Mouse (Mus musculus) hindbrain, embryonic 14.5 days (tissue): ENCODE measurements around the gene Zfp746. TPM values are rescaled to one million over a fixed set of nuclear protein-coding genes. Genes with fewer than 3 reads are reported as not detected.

ENCODE experiments used
- ATAC-seq: fragments of 200-750 bp; cut with Nextera tagmentation; 2 replicates; pipeline ENCODE4 v1.8.0; 2017; ENCODE audit warnings: moderate number of reproducible peaks, mild to moderate bottlenecking, moderate TSS enrichment, moderate library complexity; ENCODE audit not compliant: low FRiP score
- DNase-seq: peaks from one replicate; pipeline ENCODE4 v3.0.0-alpha.2; 2015; ENCODE audit warnings: low spot score
- H3K27ac ChIP-seq: fragments of 300-500 bp; sonication (generic); 2 replicates; pipeline ENCODE4 v1.5.1; 2014; ENCODE audit warnings: mild to moderate bottlenecking, moderate library complexity
- H3K27me3 ChIP-seq: fragments of 300-500 bp; sonication (generic); 2 replicates; pipeline ENCODE4 v1.6.1; 2014; ENCODE audit warnings: mild to moderate bottlenecking, low read length, mixed read lengths; ENCODE audit not compliant: control insufficient read depth, insufficient read depth
- H3K36me3 ChIP-seq: fragments of 300-500 bp; sonication (generic); replicated peaks from 2 replicates; pipeline ENCODE4 v1.6.1; 2014; ENCODE audit not compliant: control insufficient read depth, insufficient read depth
- H3K4me1 ChIP-seq: fragments of 300-500 bp; sonication (generic); replicated peaks from 2 replicates; pipeline ENCODE4 v1.6.1; 2014; ENCODE audit warnings: antibody characterized with exemption, low read length, mixed read lengths; ENCODE audit not compliant: control insufficient read depth, insufficient read depth
- H3K4me2 ChIP-seq: fragments of 300-500 bp; sonication (generic); replicated peaks from 2 replicates; pipeline ENCODE4 v1.6.1; 2014; ENCODE audit warnings: mild to moderate bottlenecking, moderate library complexity
- H3K4me3 ChIP-seq: fragments of 300-500 bp; sonication (generic); replicated peaks from 2 replicates; pipeline ENCODE4 v1.5.1; 2014; ENCODE audit warnings: mild to moderate bottlenecking, low read length
- H3K9ac ChIP-seq: fragments of 300-500 bp; sonication (generic); 2 replicates; pipeline ENCODE4 v1.6.1; 2014
- H3K9me3 ChIP-seq: fragments of 300-500 bp; sonication (generic); 2 replicates; pipeline ENCODE4 v1.6.1; 2016; ENCODE audit warnings: low read length; ENCODE audit not compliant: control insufficient read depth
- WGBS: fragments of 180-500 bp; shearing (Covaris S2); extraction: QIAGEN DNeasy Blood & Tissue Kit; methylation state at CpG from one replicate; pipeline ENCODE4 v1.1.7; 2014; 5-methylcytosine and 5-hydroxymethylcytosine counted together
- polyA plus RNA-seq: library from polyadenylated mRNA; unstranded; fragments of >200 nt; fragmentation: Nextera tagmentation; extraction: Ambion mirVana; gene quantifications from 2 replicates; pipeline ENCODE4 v1.2.1, GENCODE M21; 2014

Zfp746 gene
- polyA plus RNA-seq, 1 experiment from 2014 or later, result 23.4 TPM

GRCm38 (mm10) chr6:48067492-48067891 is 18.9 kb downstream of the Zfp746 start:
- peaks cover 76% of the 10 kb centered on the region for H3K36me3 ChIP-seq
- H3K27me3 ChIP-seq, result no peaks in the 10 kb centered on the region
- H3K4me2 ChIP-seq, result no peak overlapping the region
- H3K4me3 ChIP-seq, result no peak overlapping the region
- 91% methylated on average over 3 of the region's 3 CpGs for WGBS
- no peaks in the 10 kb centered on the region for H3K9me3 ChIP-seq
- H3K27ac ChIP-seq, result no peak overlapping the region
- no peaks in the 10 kb centered on the region for H3K4me1 ChIP-seq
- no peak overlapping the region for H3K9ac ChIP-seq
- ATAC-seq (no peak), DNase-seq (no peak)

DNA sequence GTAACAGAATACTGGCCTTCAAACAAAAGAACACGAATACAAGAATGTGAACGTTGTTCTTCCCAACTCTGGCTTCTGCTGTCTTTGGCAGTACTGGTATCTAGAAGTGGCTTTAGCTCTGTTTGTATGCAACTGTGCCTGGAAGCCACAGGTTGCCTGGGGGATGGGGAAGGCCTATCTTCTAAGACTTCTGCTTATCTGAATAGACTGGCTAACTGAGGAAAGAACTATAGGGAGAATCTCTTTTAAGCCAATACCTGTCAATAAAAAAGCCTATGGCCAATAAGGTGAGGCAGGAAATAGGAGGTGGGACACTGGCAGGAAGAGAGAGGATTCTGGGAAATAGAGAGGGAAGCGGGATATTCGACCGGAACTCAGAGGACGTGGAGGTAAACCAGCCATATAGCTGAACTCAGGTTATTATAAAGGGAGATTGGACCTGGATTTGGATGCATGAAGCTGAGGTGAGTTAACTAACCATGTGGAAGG is 20.8 kb downstream of the Zfp746 start:
- H3K9me3 ChIP-seq, result no peaks in the 10 kb centered on the region
- H3K9ac ChIP-seq, result no peak overlapping the region
- no peak overlapping the region for H3K4me3 ChIP-seq
- no peak overlapping the region for H3K4me2 ChIP-seq
- peaks cover 86% of the 10 kb centered on the region for H3K36me3 ChIP-seq
- no peaks in the 10 kb centered on the region for H3K27me3 ChIP-seq
- WGBS, result 94% methylated on average over 6 of the region's 6 CpGs
- H3K4me1 ChIP-seq, result no peaks in the 10 kb centered on the region
- no peak overlapping the region for H3K27ac ChIP-seq
- DNase-seq (no peak), ATAC-seq (no peak)

DNA sequence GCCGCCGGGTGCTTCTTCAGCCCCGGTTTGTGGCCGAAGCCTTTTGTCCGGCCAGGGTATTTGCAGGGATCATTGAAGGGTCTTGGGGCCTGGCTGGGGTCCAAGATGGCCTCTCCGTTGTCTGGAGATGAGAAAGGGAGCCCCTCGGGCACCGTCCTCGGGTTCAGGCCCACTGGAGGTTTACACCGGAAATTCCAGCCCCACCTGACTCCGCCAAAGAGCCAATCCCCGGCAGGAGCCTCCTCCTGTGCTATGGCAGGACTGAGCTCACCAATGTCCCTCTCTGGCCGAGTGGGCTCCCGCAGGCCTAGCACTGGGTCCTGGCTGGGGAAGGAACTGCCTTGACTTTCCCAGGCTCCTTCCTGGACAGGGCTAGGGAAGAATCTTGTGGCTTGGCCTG is 21.9 kb downstream of the Zfp746 start:
- H3K36me3 ChIP-seq, result peaks cover 82% of the 10 kb centered on the region

DNA sequence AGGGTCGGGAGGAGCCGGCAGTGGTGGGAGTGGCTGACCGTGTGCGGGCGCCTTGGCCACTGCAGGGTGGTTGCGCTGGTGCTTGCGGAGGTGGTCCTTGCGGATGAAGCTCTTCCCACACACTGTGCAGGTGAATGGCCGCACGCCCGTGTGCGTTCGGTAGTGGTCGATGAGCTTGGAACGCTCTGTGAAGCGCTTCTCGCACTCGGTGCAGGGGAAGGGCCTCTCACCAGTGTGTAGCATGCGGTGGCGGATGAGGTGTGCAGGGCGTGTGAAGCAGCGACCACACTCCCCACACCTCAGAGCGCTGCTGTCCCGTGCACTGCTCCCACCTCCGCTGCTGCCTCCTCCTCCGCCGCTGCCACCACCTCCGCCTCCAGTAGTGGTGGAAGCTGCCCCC is 22.5 kb downstream of the Zfp746 start:
- H3K4me2 ChIP-seq, result no peak overlapping the region
- 95% methylated on average over 28 of the region's 28 CpGs for WGBS
- no peak for ATAC-seq

More for the DNA sequence above, 21.9 kb downstream of the Zfp746 start:
- no peak overlapping the region for H3K27ac ChIP-seq
- no peak overlapping the region for H3K4me3 ChIP-seq
- WGBS, result 94% methylated on average over 14 of the region's 14 CpGs
- no peaks in the 10 kb centered on the region for H3K9me3 ChIP-seq
- no peak overlapping the region for H3K9ac ChIP-seq
- no peak for DNase-seq
- ATAC-seq, result 0 out of 2 replicates have a peak, but pooled peaks have one; percentile 37
- no peaks in the 10 kb centered on the region for H3K4me1 ChIP-seq
- H3K27me3 ChIP-seq, result no peaks in the 10 kb centered on the region
- H3K4me2 ChIP-seq, result no peak overlapping the region

DNA sequence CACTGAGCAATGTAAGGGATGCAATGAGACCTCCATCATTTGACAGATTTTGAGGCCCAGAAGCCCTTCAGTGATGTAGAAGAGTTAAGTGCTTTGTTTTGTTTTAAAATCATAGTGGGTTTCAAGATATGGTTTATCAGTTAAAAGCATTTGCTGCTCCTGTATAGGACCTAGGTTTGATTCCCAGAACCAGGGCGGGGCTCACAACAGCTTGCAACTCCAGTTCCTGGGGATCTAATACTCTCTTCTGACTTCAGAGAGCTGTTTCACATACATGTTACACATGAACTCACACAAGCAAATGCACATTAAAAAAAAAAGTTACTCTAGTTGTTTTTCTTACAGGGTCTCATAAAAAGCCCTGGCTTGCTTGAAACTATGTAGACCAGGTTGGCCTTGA is 25.5 kb downstream of the Zfp746 start:
- Histone ChIP-seq H3K36me3 (peaks cover 48% of the 10 kb centered on the region), H3K4me1 (no peaks in the 10 kb centered on the region), H3K27me3 (no peaks in the 10 kb centered on the region), H3K4me2 (no peak overlapping the region), H3K27ac (no peak overlapping the region), H3K9ac (no peak overlapping the region), H3K4me3 (no peak overlapping the region), H3K9me3 (no peaks in the 10 kb centered on the region)
- 97% methylated on average over 1 of the region's 1 CpGs for whole genome bisulfite sequencing
- DNase-seq (no peak), ATAC-seq (no peak)

More for the DNA sequence above, 22.5 kb downstream of the Zfp746 start:
- H3K9ac ChIP-seq, result no peak overlapping the region
- no peak for DNase-seq
- H3K9me3 ChIP-seq, result no peaks in the 10 kb centered on the region
- H3K4me3 ChIP-seq, result no peak overlapping the region
- no peak overlapping the region for H3K27ac ChIP-seq
- peaks cover 79% of the 10 kb centered on the region for H3K36me3 ChIP-seq
- H3K4me1 ChIP-seq, result no peaks in the 10 kb centered on the region
- no peaks in the 10 kb centered on the region for H3K27me3 ChIP-seq

DNA sequence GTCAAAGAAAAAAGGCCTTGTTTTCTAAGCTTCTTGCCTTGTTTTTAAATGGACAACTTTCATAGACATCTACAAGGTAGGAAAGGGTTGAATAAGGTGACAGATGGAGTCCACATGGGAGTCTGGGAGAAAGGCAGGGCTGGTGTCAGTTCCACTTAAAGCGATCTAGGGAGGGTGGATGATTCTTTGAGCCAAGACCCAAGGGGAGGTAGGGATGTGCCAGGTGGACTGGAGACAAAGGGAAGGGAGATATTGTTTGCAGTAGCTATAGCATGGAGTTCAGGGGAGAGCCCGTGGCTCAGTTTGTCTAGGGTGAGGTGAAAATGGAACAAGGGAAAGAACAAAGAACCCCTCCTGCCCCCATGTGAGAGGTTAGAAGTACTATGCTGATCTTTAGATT is 26.0 kb downstream of the Zfp746 start:
- H3K4me1 ChIP-seq, result no peaks in the 10 kb centered on the region
- H3K36me3 ChIP-seq, result peaks cover 44% of the 10 kb centered on the region
- DNase-seq (no peak), ATAC-seq (no peak)
- no peak overlapping the region for H3K4me2 ChIP-seq
- WGBS, result 84% methylated on average over 2 of the region's 2 CpGs
- H3K27ac ChIP-seq, result no peak overlapping the region
- H3K9me3 ChIP-seq, result no peaks in the 10 kb centered on the region
- H3K4me3 ChIP-seq, result no peak overlapping the region
- H3K9ac ChIP-seq, result no peak overlapping the region
- no peaks in the 10 kb centered on the region for H3K27me3 ChIP-seq

- Histone ChIP-seq H3K27ac (no peak overlapping the region), H3K27me3 (no peaks in the 10 kb centered on the region), H3K4me2 (no peak overlapping the region), H3K4me3 (no peak overlapping the region), H3K36me3 (no peaks in the 10 kb centered on the region), H3K9me3 (no peaks in the 10 kb centered on the region), H3K9ac (no peak overlapping the region), H3K4me1 (peaks cover 2% of the 10 kb centered on the region; the same call in 1 of the 2 replicates)
- ATAC-seq (no peak), DNase-seq (no peak)
- WGBS, result 75% methylated on average over 6 of the region's 6 CpGs
Observed at GRCm38 (mm10) chr6:48052136-48052535, 34.3 kb downstream of the Zfp746 start.

- 80% methylated on average over 2 of the region's 2 CpGs for WGBS
- no peak for DNase-seq
- Histone ChIP-seq H3K4me2 (no peak overlapping the region), H3K36me3 (no peaks in the 10 kb centered on the region), H3K4me1 (peaks cover 4% of the 10 kb centered on the region; the same call in 1 of the 2 replicates), H3K4me3 (no peak overlapping the region), H3K9ac (no peak overlapping the region), H3K27me3 (no peaks in the 10 kb centered on the region), H3K9me3 (no peaks in the 10 kb centered on the region), H3K27ac (no peak overlapping the region)
- ATAC-seq, result no peak
Observed at GRCm38 (mm10) chr6:48051666-48052065, 34.7 kb downstream of the Zfp746 start.

DNA sequence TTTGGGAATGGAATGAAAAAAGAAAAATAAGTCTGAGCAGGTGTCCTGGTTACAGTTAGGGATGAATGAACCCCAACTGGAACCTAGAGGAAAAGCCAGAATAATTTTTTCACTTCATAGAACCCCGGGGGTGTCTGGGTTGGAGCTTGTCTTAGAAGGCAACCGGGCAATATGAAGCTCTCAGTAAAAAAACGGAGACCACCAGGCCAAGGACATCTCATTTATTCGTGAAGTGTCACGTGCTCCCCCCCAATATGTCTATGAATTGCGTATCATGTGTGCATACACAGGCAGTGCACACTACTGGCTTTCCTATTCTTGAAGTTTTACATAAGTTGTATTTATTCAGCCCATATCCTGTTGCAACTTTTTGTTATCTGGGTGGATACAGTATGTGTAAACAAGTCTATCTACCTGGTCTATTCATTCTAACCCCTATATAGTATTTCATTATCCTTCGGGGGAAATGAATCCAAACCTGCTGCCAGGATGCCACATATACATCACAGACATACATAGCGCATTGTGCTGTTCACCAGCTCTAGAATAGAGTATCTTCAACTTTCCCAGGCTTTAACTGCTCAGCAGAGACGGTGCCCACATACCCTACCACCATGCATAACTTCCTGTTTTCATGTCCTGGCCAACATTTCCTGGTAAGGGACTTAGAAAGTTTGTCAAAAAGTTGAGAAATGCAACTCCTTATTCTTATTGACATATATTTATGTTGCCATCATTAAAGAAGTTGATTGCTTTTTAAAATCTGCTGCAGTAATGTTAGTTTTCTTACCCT is 36.9 kb downstream of the Zfp746 start:
- DNase-seq, result no peak
- no peak for ATAC-seq
- H3K9me3 ChIP-seq, result no peaks in the 10 kb centered on the region
- H3K9ac ChIP-seq, result peak overlapping the region; percentile 88
- no peaks in the 10 kb centered on the region for H3K27me3 ChIP-seq
- peaks cover 6% of the 10 kb centered on the region; the same call in 1 of the 2 replicates for H3K36me3 ChIP-seq
- peaks cover 4% of the 10 kb centered on the region; the same call in 1 of the 2 replicates for H3K4me1 ChIP-seq
- peak overlapping the region; percentile 66 for H3K4me3 ChIP-seq
- H3K27ac ChIP-seq, result no peak overlapping the region
- H3K4me2 ChIP-seq, result peak overlapping the region; percentile 79
- WGBS, result 54% methylated on average over 9 of the region's 9 CpGs
